Mouse (Mus musculus): ENCODE measurements around the gene Casr.

The Casr gene

DNA sequence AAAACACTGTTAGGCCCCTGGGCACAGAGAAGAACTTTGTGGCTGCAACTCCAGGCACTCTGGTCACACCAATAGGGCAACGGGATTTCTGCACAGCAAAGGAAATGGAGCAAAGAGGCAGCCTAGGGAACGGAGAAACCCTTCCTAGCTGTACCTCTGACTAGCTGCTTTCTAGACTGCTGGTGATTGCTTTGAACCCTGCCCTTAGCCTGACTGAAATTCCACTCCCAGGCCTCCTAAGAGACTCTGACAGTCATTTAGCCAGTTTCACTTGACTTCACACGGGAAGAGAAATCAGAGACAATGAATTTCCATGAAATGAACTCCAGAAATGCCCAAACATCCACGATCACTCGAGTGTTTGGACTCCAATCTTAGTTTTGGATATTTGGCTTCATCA lies 38.8 kb downstream of the Casr start:
- in situ Hi-C loops (cut with MboI) = no loop called here

DNA sequence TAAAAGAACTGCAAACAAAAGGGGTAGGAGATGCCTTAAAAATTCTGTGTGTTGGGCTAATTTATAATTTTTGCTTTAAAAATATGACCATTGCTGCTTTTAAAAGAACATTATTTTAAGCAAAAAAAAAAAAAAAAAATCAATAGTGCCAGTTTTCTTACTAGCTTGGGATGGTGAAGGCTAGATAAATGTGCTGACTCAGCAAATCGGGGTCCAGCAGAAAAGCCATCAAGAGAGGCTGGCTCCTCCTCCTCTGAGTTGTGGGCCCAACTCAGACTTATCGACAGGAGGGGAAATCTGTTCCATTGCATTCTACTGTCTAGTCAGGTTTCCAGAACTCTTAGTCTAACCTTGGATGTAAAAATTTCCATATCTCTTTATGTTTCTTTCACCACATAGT lies 45.6 kb downstream of the Casr start:
- in situ Hi-C loops (cut with MboI) = no loop called here

DNA sequence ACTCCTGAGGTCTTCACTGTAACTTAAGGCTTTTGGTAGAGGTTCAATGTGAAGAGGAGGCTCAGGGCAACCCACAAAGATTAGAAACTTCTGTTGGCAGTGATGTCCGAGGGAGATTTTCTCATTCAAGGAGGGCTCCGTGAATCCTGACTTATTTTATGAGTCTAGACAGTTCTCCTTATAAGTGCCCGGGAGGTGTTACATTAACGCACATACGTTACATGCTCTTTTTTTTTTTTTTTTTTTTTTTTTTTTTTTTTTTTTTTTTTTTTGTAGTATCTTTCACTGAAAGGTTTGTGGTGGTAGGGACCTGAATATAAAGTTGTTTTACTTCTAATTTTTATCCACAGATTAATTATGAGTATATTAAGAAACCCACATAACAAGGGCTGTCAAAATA lies 54.6 kb downstream of the Casr start:
- in situ Hi-C loops (cut with MboI) = no loop called here

DNA sequence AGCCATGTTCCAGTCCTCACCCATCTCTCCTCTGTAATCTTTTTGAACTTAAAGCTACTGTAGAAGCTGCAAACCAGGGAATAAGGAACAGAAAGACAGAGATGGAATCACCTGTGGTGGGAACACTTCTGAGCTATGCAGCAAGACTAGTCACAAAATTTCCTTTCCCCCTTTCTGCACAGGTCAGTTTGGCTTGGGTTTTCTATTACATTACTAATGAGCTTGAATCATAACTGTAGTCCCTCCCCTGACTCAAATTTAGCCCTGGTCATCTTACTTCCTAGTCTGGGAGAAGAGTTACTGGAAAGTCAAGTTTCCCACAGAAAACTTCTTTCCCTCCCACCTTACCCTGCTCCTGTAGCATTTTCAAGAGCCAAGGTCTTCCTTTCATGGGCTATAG lies 55.1 kb downstream of the Casr start:
- in situ Hi-C loops (cut with MboI) = no loop called here

DNA sequence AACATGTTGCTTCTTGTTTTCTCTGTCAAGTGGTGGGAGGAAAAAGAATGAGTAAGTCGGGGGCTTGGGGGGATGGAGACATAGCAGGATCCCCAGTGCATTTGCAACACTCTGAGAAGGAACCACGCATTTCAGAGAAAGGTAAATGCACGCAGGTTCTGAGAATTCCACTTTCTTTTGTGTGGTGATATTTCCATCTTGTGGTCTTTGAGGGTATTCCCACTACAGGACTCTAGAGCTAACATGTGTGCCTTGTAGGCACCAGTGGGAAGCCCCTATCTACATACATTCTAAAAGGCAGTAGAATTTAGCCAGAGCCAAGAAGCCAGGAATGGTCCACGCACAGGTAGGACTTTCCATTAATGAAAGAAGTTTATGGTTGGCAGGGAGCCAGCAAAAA lies 56.0 kb downstream of the Casr start:
- in situ Hi-C loops (cut with MboI) = no loop called here

DNA sequence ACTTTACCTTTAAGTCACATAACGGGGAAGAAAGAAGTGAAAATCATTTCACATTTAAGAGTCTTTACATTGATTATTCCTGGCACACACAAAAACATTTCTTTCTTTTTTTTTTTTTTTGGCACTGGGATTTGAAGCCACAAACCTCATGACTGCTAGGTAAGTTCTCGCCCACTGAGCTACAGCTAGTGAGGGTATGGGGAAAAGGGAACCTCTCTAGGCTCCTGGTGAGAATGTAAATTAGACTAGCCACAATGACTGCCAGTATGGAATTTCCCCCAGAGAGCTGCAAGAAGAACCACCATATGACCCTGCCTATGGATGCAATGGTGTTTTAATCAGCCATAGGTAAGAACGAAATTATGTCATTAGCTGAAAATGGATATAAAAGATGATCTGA lies 56.8 kb downstream of the Casr start:
- in situ Hi-C loops (cut with MboI) = no loop called here

DNA sequence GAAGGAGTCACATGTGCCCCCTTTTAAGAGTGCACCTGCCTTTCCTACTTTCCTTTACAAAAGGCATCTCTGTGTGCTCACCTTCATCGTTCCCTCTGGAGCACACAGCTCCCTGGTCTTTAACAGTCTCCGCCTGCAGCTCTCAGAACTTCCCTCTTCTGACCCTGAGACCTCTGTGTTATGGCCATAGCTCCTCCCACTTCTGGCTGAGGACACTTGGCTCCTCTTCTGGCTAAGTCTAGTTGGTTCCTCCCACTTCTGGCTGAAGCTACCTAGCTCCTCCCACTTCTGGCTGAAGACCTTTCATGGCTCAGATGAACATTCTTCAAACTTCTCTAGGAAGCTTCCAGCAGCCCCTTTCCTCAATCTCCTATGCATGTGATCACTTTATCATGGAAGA lies 59.7 kb downstream of the Casr start:
- in situ Hi-C loops (cut with MboI) = no loop called here

DNA sequence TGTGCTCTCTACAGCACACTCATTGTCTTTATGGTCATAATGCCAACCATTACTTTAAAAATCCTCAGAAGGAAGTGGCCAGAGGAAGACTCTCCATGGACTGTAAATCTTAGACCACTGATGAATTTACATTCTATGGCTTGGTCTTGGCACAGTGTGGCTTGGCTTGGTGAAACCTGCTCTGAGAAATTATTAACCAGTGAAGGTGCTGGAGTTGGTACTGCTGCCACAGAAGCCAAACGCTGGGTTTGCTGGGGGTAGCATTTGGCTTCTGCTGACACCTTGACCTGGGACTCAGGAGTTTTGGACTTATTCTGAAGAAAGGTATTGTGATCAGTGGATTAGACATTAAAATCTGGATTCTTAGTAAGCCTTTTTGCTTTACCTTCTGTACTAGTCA lies 69.5 kb downstream of the Casr start:
- in situ Hi-C loops (cut with MboI) = no loop called here

DNA sequence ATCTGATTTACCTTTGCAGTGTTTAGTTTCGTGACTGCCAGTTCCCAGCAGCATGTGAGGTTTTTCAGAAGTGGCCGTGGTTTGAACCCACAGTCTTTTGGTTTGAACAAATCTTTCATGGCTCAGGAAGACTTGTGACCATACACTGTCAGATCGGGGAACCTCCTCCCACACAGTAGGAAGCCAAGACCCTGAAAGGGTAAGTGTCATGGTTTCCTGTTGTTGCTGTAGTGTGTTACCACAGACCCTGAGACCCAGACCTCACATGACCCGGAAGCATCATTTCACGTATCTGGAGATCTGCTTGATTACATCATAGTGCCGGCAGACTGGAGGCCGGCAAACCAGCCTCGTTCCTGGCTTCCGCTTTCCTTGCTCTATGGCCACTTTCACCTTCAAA lies 85.1 kb downstream of the Casr start:
- in situ Hi-C loops (cut with MboI) = loop anchor here (5.0 to 10.0 kb wide), 2 partner anchors 235 to 338 kb away; no protein-coding TSS in a partner anchor

DNA sequence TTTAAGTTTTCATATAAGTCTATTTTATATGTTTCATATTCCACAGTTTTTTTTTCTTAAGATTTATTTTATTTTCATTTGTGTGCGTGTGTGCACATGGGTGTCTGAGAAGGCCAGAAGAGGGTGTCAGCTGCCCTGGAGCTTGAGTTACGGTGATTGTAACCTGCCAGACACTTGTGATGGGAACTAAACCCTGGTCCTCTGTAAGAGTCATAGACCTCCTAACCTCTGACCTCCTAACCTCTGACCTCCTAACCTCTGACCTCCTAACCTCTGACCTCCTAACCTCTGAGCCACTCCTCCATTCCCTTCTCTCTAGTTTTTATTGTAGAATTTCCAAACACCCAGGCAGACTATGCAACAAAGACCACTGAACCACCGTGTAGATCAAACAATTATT lies 86.4 kb downstream of the Casr start:
- in situ Hi-C loops (cut with MboI) = loop anchor here (5.0 to 10.0 kb wide), 2 partner anchors 237 to 339 kb away; no protein-coding TSS in a partner anchor

DNA sequence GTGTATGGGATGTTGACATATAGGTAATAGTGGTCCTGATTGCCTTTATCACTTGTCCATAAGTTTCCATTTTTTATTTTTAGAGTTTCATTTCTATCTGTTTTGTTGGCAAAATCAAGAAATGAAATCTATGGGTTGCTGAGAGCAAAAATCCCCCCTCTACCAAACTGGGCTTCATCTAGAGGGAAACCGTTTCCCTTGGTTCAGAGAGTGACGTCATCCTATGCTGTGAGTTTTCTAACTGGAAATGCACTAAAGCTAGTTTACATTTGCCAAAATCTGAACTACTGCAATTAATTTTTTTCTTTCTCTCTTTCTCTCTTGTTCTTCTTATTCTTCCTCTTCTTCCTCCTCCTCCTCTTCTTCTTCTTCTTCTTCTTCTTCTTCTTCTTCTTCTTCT lies 87.1 kb downstream of the Casr start:
- in situ Hi-C loops (cut with MboI) = loop anchor here (5.0 to 25.0 kb wide), 3 partner anchors 237 to 537 kb away; partner anchors contain the start of gene Polq

DNA sequence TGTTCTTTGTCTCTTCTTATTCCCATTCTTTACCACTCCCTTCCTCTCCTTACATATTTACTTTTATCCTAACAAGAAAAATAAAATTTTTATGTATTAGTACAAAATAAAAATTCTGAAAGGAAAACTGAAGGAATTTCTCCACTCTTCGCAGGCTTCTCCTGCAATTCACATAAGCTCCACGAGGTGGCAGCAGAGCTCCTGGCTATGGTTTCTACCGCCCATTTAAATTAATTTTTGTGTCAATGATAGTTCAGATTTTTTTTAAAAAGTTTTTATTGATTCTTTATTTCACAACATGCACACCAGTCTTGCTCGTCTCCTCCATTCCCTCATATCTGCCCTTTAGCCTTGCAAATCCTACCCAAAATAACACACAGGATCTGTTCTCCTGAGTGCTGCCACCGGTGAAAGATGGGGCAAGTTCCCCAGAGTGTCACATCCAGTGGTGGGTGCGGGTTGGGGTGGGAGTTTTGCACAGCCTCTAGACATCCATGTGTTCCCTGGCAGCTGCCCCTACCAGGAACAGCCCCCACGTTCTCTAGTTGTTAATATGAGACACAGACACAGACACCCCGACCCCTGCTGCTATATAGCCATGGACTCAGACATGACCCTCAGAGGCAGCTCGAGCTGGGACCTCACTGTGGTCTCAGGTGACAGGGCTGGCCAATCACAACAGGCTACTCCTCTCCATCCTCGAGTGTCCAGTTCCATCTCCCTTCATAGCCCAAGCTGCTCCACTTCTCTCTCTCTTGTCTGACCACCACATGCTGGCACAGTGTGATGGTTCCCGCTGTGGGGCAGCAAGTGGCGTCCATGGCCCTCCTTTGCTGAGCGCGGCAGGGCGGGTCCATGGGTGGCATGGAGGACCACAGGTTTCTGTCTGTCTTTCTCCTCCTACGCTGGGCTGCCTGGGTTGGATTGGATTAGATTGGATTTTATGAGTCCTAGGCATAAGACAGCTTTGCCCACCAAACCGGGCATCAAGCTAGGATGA lies 88.4 kb downstream of the Casr start:
- in situ Hi-C loops (cut with MboI) = loop anchor here (10.0 to 25.0 kb wide), 2 partner anchors 341 to 539 kb away; partner anchors contain the start of gene Polq

DNA sequence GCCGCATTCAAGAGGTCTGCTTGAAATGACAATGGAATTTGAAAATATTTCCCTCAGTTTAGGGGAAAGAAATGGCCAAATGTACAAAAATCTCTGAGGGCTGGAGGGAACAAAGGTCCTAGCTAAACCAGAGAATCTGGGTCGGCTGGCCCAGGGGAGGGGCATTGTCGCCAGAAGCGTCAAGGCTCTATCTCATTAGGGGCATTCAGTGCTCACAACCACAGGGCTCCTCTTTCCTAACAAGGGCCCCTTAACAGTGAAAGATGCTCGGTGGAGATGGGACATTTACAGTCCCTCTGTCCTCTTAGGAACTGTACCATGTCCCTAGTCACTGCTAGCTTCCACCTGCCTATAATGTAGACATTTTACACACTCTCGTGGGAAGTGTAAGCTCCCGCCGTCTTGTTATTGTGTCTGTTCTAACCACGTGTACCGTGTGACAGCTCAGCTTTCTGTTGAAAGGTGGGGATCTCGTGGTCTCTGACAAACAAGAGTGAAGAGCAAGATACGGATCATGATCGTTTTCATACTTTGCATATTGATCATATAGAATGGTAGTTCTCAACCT lies 90.8 kb downstream of the Casr start:
- in situ Hi-C loops (cut with MboI) = loop anchor here (10.0 to 25.0 kb wide), 2 partner anchors 344 to 541 kb away; partner anchors contain the start of gene Polq

DNA sequence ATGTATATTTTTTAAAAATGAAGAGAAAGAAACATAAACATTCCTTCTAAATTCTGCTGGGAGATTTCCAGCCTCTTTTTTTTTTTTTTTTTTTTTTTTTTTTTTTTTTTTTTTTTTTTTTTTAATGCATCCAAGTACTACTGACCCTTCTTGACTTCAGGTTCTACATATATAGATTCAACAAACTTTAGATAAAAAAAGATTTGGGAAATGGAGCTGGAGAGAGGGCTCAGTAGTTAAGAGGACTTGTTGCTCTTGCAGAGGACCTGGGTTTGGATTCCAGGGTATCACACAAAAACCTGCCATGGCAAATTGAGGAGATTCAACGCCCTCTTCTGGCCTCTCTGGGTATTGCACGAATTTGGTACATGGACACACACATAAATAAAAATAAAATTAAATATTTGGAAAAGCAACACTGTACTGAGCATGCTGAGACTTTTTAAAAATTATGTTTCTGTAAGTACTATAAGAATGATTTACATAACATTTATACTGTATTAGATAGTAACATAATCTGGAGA lies 91.9 kb downstream of the Casr start:
- in situ Hi-C loops (cut with MboI) = loop anchor here (10.0 to 25.0 kb wide), 2 partner anchors 345 to 542 kb away; partner anchors contain the start of gene Polq

DNA sequence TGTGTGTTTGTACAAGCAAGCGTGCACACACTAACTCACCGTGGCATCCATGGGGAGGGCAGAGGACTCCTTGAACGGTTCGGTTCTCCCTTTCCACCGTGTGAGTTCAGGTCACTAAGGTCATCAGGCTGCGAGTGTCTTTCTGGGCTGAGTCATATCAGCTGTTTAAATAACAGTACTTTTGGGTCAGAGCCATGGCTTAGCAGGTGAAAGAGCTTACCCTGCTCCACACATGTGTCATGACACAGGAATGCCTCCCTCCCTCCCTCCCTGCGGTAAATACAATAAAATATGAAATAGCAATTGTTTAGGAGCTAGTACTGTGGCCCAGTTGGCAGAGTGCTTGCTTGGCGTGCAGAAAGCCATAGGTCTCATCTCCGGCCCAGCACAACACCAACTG lies 92.6 kb downstream of the Casr start:
- in situ Hi-C loops (cut with MboI) = loop anchor here (25.0 kb wide), 1 partner anchor 543 kb away; the partner anchor contains the start of gene Polq

DNA sequence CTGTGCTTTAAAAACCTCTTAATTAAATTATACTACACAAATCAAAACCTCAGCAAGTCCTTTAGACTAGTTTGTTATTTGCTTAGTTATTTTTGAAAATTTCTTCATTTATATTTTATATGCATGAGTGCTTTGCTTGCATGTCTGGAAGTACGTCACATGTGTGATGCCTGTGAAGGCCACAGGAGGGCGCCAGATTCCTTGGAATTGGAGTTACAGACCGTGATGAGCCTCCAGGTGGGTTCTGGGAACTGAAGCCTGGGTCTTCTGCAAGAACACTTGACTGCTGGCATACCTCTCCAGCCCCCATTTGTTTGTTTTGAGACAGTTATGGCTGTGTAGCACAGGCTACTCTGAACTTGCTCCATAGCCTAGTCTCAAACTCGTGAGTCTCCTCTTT lies 93.1 kb downstream of the Casr start:
- in situ Hi-C loops (cut with MboI) = loop anchor here (25.0 kb wide), 1 partner anchor 543 kb away; the partner anchor contains the start of gene Polq

DNA sequence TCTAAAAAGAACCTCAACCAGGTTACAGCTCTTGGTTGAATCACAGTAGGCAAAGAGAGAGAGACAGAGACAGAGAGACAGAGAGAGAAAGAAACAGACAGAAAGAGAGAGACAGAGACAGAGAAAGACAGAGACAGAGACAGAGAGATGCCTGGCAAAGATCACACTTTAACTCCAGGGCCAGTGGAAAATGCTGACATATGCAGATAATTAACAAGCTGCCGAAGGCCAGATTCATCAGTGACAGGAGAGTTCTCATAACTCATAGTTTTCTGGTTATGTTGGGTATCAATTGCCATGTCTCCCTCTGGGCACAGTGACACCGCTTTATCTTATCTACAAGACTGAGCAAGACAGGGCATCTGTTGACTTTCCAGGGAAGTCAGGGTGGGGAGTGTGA lies 94.0 kb downstream of the Casr start:
- in situ Hi-C loops (cut with MboI) = loop anchor here (25.0 kb wide), 1 partner anchor 544 kb away; the partner anchor contains the start of gene Polq

DNA sequence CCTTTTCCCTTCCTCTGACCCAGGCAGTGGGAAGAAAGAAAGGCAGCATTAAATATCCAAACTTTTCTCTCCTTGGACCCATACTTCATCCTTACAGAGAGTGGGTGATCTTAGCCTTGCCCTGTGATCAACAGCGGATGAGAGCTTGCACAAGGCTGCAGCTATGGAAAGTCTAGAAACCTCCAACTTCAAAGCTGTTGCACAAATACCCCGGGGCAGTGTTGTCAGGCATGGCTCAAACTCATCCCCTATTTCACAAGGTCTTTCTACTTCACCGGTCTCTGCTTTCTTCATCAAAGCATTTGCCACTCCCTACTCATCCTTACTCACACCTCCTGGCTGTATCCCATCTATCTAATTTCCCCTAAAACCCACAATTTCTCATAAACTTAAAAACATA lies 96.5 kb downstream of the Casr start:
- in situ Hi-C loops (cut with MboI) = loop anchor here (25.0 kb wide), 1 partner anchor 547 kb away; the partner anchor contains the start of gene Polq

DNA sequence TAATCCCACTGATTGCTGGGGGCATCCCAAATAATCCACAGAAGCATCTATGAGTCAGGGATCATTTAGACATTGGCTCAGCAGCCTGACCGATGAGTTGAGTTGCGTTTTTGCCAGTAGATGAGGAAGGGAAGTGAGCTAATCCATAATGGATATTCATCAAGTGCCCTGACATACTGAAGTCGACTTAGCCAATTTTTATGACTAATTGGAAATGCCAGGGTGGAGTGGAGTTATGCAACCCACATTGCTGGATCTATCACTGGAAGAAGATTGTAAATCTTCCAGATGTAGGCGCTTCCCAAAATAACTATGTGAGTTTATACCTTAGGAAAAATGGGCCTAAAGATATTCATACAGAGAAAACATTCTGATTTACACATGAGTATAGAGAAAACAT lies 97.9 kb downstream of the Casr start:
- in situ Hi-C loops (cut with MboI) = loop anchor here (25.0 kb wide), 1 partner anchor 548 kb away; the partner anchor contains the start of gene Polq

DNA sequence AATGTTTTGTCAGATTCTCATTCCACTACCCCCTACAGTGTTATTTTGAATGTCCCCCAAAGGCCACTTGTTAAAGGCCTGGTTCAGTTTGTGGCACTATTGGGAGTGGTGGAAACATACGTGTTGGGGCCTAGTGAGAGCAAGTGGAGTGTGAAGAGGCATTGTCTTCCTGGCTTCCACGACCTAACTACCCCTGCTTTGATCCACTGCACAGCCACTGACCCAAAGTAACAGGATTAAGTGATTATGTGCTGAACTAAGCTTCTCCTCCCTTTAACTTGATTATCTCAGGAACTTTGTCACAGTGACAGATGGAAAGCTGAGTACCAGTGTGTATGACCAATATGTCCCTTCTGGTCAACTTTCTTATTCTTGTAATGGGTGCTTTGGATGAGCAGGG lies 101.5 kb downstream of the Casr start:
- in situ Hi-C loops (cut with MboI) = loop anchor here (25.0 kb wide), 1 partner anchor 552 kb away; the partner anchor contains the start of gene Polq

DNA sequence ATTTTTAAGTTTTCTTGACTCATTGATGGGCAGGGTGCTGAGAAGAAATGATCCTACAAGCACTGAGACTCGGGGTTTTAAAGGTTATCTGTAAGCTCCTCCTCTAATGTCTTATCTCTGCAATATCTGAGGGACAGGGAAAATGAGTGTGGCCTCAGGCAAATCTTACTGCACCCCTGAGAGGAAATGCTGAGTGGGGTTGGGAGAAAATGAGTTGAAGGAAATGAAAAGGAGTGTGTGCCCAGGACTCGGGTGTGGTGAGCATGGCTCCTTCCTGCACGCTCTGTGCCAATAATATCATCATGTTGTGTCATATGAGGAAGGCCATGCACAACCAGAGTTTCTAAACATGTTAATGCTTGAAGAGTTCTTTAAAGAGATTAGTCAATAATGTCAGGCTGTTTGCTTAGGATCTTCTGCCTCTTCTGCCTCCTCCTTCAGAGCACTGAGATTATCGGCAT lies 106.6 kb downstream of the Casr start, which contains the start of gene Stfa3:
Gene Stfa3, minus strand, starts transcription at position 51 of the 461 bp plus-strand sequence.
- in situ Hi-C loops (cut with MboI) = loop anchor here (25.0 kb wide), 1 partner anchor 557 kb away; the partner anchor contains the start of gene Polq
